Mouse (Mus musculus) adrenal gland, adult 10 weeks (tissue): ENCODE data around the gene Npr1. TPM values are rescaled to one million over a fixed set of nuclear protein-coding genes. Genes with fewer than 3 reads are reported as not detected.

ENCODE experiments used
- polyA plus RNA-seq: library from polyadenylated mRNA; stranded (reverse); fragments of 350-450 nt; fragmentation: Illumina TruSeq; extraction: RNeasy Lipid Tissue Mini Kit (QIAGEN cat#74804); gene quantifications from one replicate; pipeline ENCODE4 v1.2.3, GENCODE M21; 2014; ENCODE audit warnings: low read depth, low replicate concordance

Npr1 gene
- polyA plus RNA-seq = 159 TPM

GRCm38 (mm10) chr3:90465686-90466310, at the start of gene Npr1:
TSS of gene Npr1 (minus strand) at chr3:90465866.

GRCm38 (mm10) chr3:90513796-90514590, 48.3 kb upstream of the Npr1 start, which contains the start of the genes S100a1 and S100a13:
TSS of gene S100a1 (minus strand) at chr3:90514392.
TSS of gene S100a13 (plus strand) at chr3:90514435.

GRCm38 (mm10) chr3:90508950-90509746, 43.5 kb upstream of the Npr1 start, which contains the start of gene Chtop:
TSS of gene Chtop (minus strand) at chr3:90509498.

GRCm38 (mm10) chr3:90490696-90491256, 25.1 kb upstream of the Npr1 start, which contains the start of gene Snapin:
TSS of gene Snapin (minus strand) at chr3:90491033.

GRCm38 (mm10) chr3:90475831-90476611, 10.4 kb upstream of the Npr1 start, which contains the start of gene Ilf2:
TSS of gene Ilf2 (plus strand) at chr3:90476126.

GRCm38 (mm10) chr3:90433381-90434020, 32.2 kb downstream of the Npr1 start, which contains the start of gene Ints3:
TSS of gene Ints3 (minus strand) at chr3:90433622.

Other genes with a start within 250 kb of the Npr1 start
- 140 TPM for gene Jtb, start 234.3 kb downstream of the Npr1 start, polyA plus RNA-seq
- gene Creb3l4, start 222.4 kb downstream of the Npr1 start, polyA plus RNA-seq = 0.70 TPM
- gene Slc39a1, start 217.7 kb downstream of the Npr1 start, polyA plus RNA-seq = 118 TPM
- gene Crtc2, start 211.7 kb downstream of the Npr1 start, polyA plus RNA-seq = 9.7 TPM
- 0.99 TPM for gene Dennd4b, start 200.7 kb downstream of the Npr1 start, polyA plus RNA-seq
- gene Gatad2b, start 172.7 kb downstream of the Npr1 start, polyA plus RNA-seq = 58.7 TPM
- gene Slc27a3, start 75.9 kb downstream of the Npr1 start, polyA plus RNA-seq = 1.7 TPM
- 32.7 TPM for gene Ints3, start 32.2 kb downstream of the Npr1 start, polyA plus RNA-seq
- gene Ilf2, start 10.3 kb upstream of the Npr1 start, polyA plus RNA-seq = 73.4 TPM
- 156 TPM for gene Snapin, start 25.2 kb upstream of the Npr1 start, polyA plus RNA-seq
- gene Chtop, start 43.6 kb upstream of the Npr1 start, polyA plus RNA-seq = 164 TPM
- 54.6 TPM for gene S100a1, start 48.5 kb upstream of the Npr1 start, polyA plus RNA-seq
- gene S100a13, start 48.6 kb upstream of the Npr1 start, polyA plus RNA-seq = 14.9 TPM
- not detected for gene S100a14, start 61.0 kb upstream of the Npr1 start, polyA plus RNA-seq
- 41.3 TPM for gene S100a16, start 71.4 kb upstream of the Npr1 start, polyA plus RNA-seq
- not detected for gene S100a3, start 94.7 kb upstream of the Npr1 start, polyA plus RNA-seq
- not detected for gene S100a2, start 124.4 kb upstream of the Npr1 start, polyA plus RNA-seq
- not detected for gene Gm42674, start 136.0 kb upstream of the Npr1 start, polyA plus RNA-seq
- gene S100a4, start 137.9 kb upstream of the Npr1 start, polyA plus RNA-seq = 5.6 TPM
- not detected for gene S100a5, start 142.7 kb upstream of the Npr1 start, polyA plus RNA-seq
- gene S100a6, start 147.0 kb upstream of the Npr1 start, polyA plus RNA-seq = 20.2 TPM
- gene S100a7a, start 188.2 kb upstream of the Npr1 start, polyA plus RNA-seq = 0.47 TPM
- gene S100a8, start 203.1 kb upstream of the Npr1 start, polyA plus RNA-seq = 4.1 TPM
- gene S100a9, start 229.9 kb upstream of the Npr1 start, polyA plus RNA-seq = not detected